Mouse (Mus musculus) CH12.LX (cell line): ENCODE results near the gene Dppa3.

Experiments
- CHD1 ChIP-seq: IDR thresholded peaks from 2 replicates; pipeline ENCODE4 v1.6.1; 2012; ENCODE audit warnings: low read depth, low read length, improper control_type of control experiment, inconsistent platforms
- CTCF ChIP-seq, 2 experiments: IDR thresholded peaks in 1 of 2; conservative IDR thresholded peaks in 1 of 2; 2 replicates each; pipeline ENCODE4 v1.5.1; 2011 to 2012; ENCODE audit warnings: low read depth in 2 of 2, low read length in 2 of 2, improper control_type of control experiment in 1 of 2, inconsistent platforms in 1 of 2, mild to moderate bottlenecking in 1 of 2, moderate library complexity in 1 of 2
- GABPA ChIP-seq: IDR thresholded peaks from 2 replicates; pipeline ENCODE4 v1.6.1; 2012; ENCODE audit warnings: low read depth, low read length, improper control_type of control experiment, inconsistent platforms; ENCODE audit not compliant: insufficient replicate concordance
- MAZ ChIP-seq: IDR thresholded peaks from 2 replicates; pipeline ENCODE4 v1.6.1; 2012; ENCODE audit warnings: low read depth, mild to moderate bottlenecking, inconsistent platforms, low read length, improper control_type of control experiment, moderate library complexity
- POLR2A ChIP-seq: IDR thresholded peaks from 2 replicates; pipeline ENCODE4 v1.6.1; 2011; ENCODE audit warnings: low read depth, mild to moderate bottlenecking, improper control_type of control experiment, low read length
- SIN3A ChIP-seq: IDR thresholded peaks from 2 replicates; pipeline ENCODE4 v1.6.1; 2012; ENCODE audit warnings: low read length, improper control_type of control experiment, inconsistent platforms
- SMC3 ChIP-seq: IDR thresholded peaks from 2 replicates; pipeline ENCODE4 v1.6.1; 2011; ENCODE audit warnings: low read depth, low read length, improper control_type of control experiment
- TBP ChIP-seq: conservative IDR thresholded peaks from 2 replicates; pipeline ENCODE4 v1.6.1; 2011; ENCODE audit warnings: low read depth, low read length, improper control_type of control experiment
- USF1 ChIP-seq: IDR thresholded peaks from 2 replicates; pipeline ENCODE4 v1.6.1; 2014; ENCODE audit warnings: low read depth, mild to moderate bottlenecking, inconsistent platforms, low read length, improper control_type of control experiment
- ZC3H11A ChIP-seq: IDR thresholded peaks from 2 replicates; pipeline ENCODE4 v1.6.1; 2012; ENCODE audit warnings: low read depth, mild to moderate bottlenecking, inconsistent platforms, low read length, improper control_type of control experiment

- no peak for TF ChIP-seq MAZ
- no peak for TF ChIP-seq CTCF (conservative IDR thresholded peaks at IDR 0.05 in 1 of 2, IDR thresholded peaks at IDR 0.05 in 1 of 2; ENCODE audit: low read depth in 2 of 2, low read length in 2 of 2)
- TF ChIP-seq GABPA, result no peak
- no peak for TF ChIP-seq CHD1
- no peak for TF ChIP-seq ZC3H11A
- TF ChIP-seq SIN3A, result no peak
- no peak for TF ChIP-seq USF1
- no peak for TF ChIP-seq TBP
- no peak for TF ChIP-seq SMC3
- TF ChIP-seq POLR2A, result no peak
Observed at GRCm38 (mm10) chr6:122596608-122597007, 29.6 kb upstream of the Dppa3 start.
